Mouse (Mus musculus) cerebellum, adult 8-10 months (tissue): ENCODE measurements around the gene Oscp1.
"Not testable (repeated sequence)": the region's sequence is repeated elsewhere in the genome, so short reads cannot be mapped to it uniquely, and the experiment has no call there.

Experiments
- DNase-seq: peaks from one replicate; pipeline ENCODE4 v3.0.0; 2022

Gene Oscp1

GRCm38 (mm10) chr4:126084382-126084781 is 26.0 kb downstream of the Oscp1 start:
- DNase-seq: no peak

- DNase-seq: peak; percentile 86
Observed at GRCm38 (mm10) chr4:126085996-126086576, 27.7 kb downstream of the Oscp1 start.

DNA sequence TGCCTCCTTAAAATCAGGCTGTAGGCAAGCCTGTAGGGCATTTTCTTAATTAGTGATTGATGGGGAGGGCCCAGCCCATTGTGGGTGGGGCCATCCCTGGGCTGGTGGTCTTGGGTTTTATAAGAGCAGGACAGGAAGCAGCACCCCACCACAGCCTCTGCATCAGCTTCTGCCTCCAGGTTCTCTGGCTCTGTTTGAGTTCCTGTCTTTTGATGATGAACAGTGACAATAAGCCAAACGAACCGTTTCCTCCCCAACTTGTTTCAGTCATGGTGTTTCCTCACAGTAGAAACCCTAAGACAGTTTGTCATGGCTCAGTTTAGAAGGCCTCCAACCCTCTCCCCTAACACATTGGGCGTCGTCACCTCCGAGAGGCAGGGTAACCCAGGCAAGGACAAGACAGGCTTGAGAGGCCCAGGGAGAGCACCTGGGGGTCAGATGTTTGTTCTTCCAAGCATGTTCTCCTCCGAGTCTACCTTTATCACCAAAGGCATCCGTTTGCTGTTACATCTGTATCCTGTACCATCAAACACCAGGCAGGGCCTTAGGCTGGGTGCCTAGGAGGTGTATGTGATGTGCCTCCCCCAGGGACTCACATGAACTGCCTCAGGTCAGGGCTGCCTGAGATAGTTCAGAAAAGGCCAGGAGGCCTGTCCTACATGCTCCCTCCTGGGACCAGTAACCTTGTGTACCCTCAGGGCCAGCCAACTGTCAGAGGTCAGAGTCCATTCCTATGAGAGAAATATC is 31.9 kb downstream of the Oscp1 start:
- DNase-seq: no peak

DNA sequence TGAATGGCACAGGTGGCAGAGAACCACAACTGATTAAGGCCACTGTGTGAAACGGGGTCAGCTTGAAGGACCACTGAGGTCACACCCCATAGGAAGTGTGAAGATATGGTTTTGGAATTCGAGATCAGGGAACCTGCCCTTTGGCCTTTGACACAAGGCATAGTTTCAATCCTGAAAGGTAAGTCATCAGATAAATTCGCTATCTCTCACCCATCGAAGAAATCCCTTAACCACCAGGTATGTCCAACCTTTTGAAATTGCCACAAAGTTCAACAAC is 32.4 kb downstream of the Oscp1 start:
- DNase-seq: no peak

- DNase-seq: no peak
Observed at GRCm38 (mm10) chr4:126091873-126092272, 33.5 kb downstream of the Oscp1 start.

DNA sequence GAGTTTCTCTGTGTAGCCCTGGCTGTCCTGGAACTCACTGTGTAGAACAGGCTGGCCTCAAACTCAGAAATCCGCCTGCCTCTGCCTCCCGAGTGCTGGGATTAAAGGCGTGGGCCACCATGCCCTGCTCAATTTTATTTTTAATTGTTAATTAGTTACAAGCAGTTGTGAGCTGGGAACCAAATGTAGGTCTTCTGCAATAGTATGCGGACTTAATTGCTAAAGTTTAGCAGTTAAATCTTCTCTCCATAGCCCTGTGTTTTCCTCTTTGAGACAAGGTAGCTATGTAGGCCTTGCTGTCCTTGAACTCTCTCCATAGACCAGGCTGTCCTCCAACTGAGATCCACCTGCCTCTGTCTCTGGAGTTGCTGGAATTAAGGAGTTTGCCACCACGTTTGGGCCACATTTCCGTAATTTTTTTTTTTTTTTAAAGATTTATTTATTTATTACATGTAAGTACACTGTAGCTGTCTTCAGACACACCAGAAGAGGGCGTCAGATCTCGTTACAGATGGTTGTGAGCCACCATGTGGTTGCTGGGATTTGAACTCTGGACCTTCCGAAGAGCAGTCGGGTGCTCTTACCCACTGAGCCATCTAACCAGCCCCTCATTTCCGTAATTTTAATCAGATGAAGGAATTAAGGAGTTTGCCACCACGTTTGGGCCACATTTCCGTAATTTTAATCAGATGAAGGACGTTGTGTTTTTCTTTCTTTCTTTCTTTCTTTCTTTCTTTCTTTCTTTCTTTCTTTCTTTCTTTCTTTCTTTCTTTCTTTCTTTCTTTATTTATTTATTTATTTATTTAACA is 37.5 kb downstream of the Oscp1 start:
- not testable (repeated sequence) for DNase-seq

- DNase-seq: peak; percentile 89
Observed at GRCm38 (mm10) chr4:126096464-126097111, 38.2 kb downstream of the Oscp1 start, which contains the start of gene Lsm10. Lsm10 (plus strand) TSS chr4:126096623.

DNA sequence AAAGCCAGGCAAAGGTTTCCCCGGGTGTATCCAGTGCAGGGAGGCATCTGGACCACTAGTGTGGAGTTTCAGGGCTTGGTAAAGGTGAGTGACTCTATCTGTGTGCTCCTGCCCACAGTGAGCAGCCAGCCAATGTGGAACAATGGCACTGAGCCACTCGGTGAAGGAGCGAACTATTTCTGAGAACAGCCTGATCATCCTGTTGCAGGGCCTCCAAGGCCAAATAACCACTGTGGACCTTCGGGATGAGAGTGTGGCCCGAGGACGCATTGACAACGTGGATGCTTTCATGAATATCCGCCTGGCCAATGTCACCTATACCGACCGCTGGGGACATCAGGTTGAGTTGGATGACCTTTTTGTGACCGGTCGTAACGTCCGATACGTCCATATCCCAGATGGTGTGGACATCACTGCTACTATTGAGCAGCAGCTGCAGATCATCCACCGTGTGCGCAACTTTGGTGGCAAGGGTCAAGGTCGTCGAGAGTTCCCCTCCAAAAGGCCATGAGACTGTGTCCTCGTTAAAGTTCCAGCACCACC is 39.4 kb downstream of the Oscp1 start:
- DNase-seq: peak; percentile 25

- DNase-seq: no peak
Observed at GRCm38 (mm10) chr4:126099365-126099764, 41.0 kb downstream of the Oscp1 start.

GRCm38 (mm10) chr4:126100764-126101163 is 42.4 kb downstream of the Oscp1 start:
- no peak for DNase-seq

DNA sequence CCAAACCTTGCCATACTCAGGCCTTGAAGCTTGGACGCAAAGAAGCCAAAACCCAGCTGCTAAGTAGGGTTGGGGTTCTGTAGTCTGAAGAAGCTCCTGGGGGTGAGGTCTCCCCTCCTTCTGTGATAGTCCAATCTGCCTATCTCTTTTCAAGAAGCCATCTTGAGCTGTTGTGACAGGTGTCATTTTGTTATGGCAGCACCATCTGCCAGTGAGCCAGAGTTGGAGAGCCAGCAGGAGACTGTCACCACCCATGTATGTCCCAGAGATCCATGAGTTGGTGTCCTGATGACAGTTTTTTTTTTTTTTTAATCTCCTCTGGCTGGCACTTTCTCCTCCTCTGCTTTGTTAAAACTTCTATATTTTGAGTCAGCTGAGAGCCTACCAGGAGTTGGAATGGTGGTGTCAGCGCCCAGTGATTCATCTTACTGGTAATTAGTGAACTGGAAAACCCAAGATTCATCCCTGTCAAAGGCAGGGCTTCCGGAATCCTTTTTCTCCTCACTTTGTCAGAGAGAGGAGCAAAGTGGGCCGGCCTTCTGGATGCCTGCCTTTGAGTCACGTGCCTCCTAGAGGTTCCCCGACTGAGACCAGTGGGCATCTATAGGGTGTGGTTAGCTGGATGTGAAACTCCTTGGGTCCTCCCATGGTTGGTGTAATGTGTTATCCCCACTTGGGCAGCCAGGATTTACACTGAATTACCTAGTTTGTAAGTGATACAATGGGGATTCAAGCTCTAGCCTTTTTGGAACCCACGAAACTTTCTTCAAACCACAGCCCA is 43.9 kb downstream of the Oscp1 start:
- DNase-seq: peak; percentile 27

GRCm38 (mm10) chr4:126103057-126103581 is 44.8 kb downstream of the Oscp1 start:
- DNase-seq: peak; percentile 78

- DNase-seq: peak; percentile 94
Observed at GRCm38 (mm10) chr4:126103590-126104068, 45.3 kb downstream of the Oscp1 start, which contains the start of gene Stk40. Stk40 (plus strand) TSS chr4:126103957.

GRCm38 (mm10) chr4:126104261-126105075 is 46.1 kb downstream of the Oscp1 start:
- peak; percentile 68 for DNase-seq

DNA sequence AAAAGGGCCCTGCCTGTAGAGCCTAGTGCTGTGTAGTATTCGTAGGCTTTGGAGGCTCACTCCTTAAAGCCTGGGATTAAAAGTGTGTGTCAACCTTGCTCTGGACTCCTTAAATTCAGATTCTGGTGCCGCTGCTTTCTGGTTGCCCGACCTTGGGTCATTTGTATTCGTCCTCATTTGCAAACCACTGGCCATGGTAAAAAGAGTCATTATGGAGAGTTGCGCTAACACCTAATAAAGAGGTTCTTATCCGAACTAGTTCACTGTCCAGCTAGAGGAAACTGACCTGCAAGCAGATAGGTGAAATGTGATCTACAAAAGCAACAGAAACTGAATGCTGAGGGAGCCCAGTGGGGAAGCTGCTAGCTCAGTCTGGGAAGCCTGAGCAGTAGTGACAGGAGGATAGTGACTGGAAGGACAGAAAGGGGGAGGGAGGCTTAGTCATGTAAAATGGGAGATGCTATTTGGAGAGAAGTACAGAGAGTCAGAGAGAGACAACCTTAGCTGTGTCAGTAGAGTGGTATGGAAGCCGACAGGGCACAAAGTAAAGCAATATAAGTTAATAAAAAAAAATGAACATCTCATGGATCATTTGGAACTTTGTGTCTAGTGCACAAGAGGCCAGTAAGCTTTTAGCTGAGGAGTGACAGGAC is 46.9 kb downstream of the Oscp1 start:
- DNase-seq: peak; percentile 28

- no peak for DNase-seq
Observed at GRCm38 (mm10) chr4:126108061-126108740, 49.8 kb downstream of the Oscp1 start.

DNA sequence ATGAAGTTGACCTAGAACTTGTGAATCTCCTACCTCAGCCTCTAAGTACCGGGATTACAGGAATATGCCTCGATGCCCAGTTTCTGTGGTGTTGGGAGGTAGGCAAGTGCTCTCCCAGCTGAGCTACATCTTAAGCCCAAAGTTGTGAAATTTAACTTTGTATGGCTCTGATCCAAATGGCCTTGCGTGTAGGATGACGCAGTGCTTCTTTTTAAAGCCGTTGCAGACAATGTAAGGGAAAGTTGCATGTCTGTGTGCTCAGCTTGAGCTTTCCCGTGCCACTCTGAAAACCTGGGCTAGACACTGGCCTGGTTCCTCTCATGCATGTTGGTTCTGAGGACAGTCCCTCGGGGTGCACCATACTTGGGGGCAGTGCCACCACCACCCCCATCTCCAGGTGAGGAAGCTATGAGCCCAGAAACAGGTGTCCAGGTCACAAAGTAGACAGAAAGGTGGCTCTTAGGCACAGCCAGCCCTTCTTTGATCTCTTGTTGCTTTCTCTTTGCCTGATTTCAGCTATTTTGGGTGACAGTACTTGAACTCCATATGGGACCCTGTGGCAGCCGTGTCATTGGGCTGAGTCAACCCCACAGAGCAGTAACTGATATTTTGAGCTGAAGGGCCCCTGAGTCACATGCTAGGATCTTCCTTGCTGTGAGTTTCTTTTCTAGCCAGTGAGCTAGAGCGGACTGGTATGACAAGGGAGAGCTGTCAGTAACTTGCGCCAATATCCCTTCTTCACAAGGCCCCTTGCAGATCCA is 51.4 kb downstream of the Oscp1 start:
- no peak for DNase-seq

- peak; percentile 71 for DNase-seq
Observed at GRCm38 (mm10) chr4:126110374-126111152, 52.2 kb downstream of the Oscp1 start.
